Mouse (Mus musculus): Measurements from ENCODE around the gene Cdk6. TPM values are rescaled to one million over a fixed set of nuclear protein-coding genes. Genes with fewer than 3 reads are reported as not detected.

The Cdk6 gene
- total RNA-seq, 2 experiments from 2014 or later = 39.0 to 43.4 TPM

- no peak for DNase-seq (ENCODE audit: low spot score in 2 of 2)
These were observed 203.1 kb downstream of the Cdk6 start for GRCm38 (mm10) chr5:3544480-3544769.

- no peak for DNase-seq (ENCODE audit: low spot score in 2 of 2)
These were observed 204.9 kb downstream of the Cdk6 start for GRCm38 (mm10) chr5:3546226-3546625.

GRCm38 (mm10) chr5:3551481-3551880 lies 210.2 kb downstream of the Cdk6 start:
- DNase-seq (ENCODE audit: low spot score in 2 of 2) = no peak

DNA sequence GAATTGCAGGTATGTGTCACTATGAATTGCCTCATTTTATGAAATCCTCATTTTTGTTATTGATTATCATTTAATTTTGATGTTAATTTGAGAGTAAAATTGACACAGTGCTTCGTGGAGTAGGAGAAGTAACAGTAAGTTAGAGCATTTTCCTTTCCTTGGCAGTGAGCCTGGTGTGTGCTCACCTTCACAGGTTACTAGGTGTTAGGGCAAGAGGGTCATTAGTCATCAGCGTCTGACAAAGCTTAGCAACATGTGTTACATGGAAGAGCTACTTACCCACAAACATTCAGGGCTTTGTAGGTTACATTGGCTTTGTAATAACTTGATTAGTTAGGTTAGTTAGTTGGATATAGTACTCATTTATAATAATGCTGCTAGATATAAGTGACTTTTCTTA lies 212.9 kb downstream of the Cdk6 start:
- no peak for DNase-seq (ENCODE audit: low spot score in 2 of 2)

DNA sequence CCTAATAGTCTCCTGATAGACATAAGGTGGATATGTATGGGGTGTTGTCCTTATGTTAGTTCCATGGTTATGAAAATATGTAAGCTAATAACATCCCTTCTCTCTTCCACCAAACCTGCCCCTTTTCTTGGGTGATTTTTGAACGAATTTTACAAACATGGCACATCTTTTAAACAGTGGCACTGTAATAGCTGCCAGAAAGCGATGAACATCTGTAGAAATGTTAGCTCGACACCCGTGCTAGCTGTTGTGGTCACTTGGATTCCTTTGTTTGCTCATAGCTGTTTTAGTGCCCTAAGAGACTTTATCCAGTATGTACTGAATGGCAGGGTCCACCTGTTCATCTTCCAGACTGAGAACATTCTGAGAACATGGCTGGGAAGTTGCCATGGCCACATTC lies 230.0 kb downstream of the Cdk6 start, which contains the start of gene 1700109H08Rik:
Gene 1700109H08Rik (plus strand): TSS at position 301 of the 400 bp plus-strand sequence.
- no peak for DNase-seq (ENCODE audit: low spot score in 2 of 2)

- no peak for DNase-seq (ENCODE audit: low spot score in 2 of 2)
These were observed 233.5 kb downstream of the Cdk6 start for GRCm38 (mm10) chr5:3574825-3575224.

DNA sequence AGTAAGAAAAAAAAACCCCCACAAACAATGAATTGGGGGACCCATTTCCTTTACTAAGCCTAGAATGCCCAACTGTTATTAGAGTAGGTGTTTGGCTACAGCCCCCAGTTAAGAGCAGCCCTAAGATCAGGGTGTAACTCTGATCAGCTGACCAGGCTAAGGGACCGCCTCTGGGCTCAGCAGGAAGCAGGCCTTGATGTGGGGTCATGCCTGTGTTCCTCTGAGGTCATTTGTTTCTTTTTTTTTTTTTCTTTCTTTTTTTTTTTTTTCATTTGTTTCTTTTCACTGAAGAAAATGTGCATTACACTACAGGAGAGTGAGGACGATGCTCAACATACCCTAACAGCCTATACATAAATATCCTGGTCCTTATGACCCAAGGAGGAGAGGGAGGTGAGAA lies 236.7 kb downstream of the Cdk6 start:
- no peak for DNase-seq (ENCODE audit: low spot score in 2 of 2)

GRCm38 (mm10) chr5:3579066-3579465 lies 237.8 kb downstream of the Cdk6 start:
- DNase-seq (ENCODE audit: low spot score in 2 of 2) = no peak

Other genes with a start within 250 kb of the Cdk6 start
- 10 to 100 TPM; 42.9 to 43.1 TPM for gene Fam133b, start 202.3 kb downstream of the Cdk6 start, total RNA-seq (2021)
- 10 to 100 TPM in 1 of 2 experiments, 1 to 10 TPM in 1; 7.7 to 11.0 TPM for gene 1700109H08Rik, start 230.1 kb downstream of the Cdk6 start, total RNA-seq (2021)

Data from adrenal gland, postnatal 4 days (tissue).